Mouse (Mus musculus) CD4-positive helper T cell, adult 2 months (primary cell): Measurements from ENCODE around the gene Dph5.

Source experiments
- DNase-seq: peaks from one replicate; pipeline ENCODE4 v3.0.0-alpha.2; 2012; ENCODE audit warnings: low read depth, missing footprints, low spot score

Gene Dph5

GRCm38 (mm10) chr3:115892341-115892740 is 4.7 kb downstream of the Dph5 start:
- no peak for DNase-seq

- no peak for DNase-seq
Observed at GRCm38 (mm10) chr3:115893166-115893565, 5.5 kb downstream of the Dph5 start.

DNA sequence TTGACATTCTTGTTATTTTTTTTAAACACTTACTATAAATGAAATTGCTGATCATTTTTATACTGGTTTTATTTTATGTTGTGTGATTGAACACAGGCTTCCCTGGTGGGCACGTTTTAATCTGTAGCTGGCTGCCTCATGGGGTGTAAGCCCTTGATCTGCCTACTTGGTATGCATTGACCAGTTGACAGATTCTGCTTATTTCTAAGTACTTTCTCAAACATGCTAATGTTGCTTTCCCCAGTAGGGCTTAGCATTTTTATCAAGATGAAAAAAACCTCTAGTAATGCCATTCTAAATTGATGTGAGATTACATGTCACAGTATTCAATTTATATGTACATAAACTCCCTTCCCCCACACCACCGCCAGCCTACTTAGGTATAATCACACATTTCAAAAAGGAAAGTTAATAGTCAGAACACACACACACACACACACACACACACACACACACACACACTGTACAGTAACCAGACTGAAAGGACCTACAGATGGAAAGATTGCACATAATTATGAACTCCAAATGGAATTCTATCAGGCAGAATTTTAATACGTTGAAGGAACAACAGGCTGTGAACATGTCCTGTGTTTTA is 10.8 kb downstream of the Dph5 start:
- DNase-seq, result peak; percentile 21

DNA sequence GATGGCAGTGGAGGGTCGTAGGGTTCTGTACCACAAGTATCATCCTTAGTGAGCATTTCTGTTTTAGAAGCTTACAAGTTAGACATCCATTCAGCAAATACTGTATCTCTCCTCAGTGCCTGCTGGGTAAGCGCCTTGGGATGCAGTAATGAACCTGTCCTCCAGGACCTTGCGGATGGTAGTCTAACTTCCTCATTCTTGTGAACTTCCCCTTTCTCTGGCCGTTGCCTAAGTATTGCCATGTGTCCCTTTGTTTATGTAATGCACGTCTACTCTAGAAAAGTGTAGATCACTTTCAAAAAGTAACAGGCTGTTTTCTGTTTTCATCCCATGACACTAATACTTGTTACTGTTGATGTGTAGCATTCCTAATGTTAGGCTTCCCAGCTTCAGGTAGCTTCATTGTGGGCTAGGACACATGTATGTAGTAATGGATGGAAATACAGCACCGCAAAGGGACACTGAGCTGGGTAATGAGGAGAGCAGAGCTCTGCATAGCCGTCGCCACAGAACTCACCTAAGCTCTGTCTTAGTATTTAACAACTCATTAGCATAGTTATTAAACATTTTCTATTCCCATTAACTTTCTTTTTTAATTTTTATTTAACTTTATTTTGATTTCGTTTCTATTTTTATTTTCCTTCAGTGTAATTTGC is 14.8 kb downstream of the Dph5 start:
- DNase-seq, result no peak

- DNase-seq, result no peak
Observed at GRCm38 (mm10) chr3:115905067-115905466, 17.4 kb downstream of the Dph5 start.

DNA sequence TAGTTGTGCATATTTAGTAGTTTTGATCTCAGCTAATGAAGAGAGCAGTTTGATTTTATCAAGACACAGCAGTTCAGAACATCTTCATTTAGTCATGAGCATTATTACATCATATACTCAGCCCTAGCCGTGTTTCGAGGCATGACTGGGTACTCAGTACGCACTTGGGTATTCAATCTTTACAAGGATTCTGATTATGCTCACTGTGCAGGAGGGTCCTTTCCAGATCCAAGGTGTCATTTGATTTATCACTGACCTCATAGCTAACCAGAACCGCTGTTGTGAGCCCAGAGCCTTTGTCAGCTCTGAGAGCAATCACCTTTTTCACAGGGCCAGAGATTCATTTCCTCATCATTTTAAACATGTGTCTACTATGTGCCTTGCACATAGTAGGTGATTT is 17.9 kb downstream of the Dph5 start:
- no peak for DNase-seq

DNA sequence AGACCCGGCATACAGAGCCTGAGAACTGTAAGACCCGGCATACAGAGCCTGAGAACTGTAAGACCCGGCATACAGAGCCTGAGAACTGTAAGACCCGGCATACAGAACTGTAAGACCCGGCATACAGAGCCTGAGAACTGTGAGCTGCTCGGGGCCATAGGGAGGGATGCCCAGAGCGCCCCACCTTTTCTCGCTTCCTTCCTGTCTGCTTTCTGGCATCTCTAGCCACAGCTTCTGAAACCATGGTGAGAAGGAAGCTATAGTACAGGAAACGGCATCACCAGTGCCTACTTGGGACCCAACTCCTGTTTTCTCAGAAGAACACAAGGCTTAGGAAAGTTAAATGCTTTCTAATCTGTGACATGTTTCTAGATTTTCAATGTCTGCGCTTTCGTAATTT is 19.8 kb downstream of the Dph5 start:
- DNase-seq, result peak; percentile 54

DNA sequence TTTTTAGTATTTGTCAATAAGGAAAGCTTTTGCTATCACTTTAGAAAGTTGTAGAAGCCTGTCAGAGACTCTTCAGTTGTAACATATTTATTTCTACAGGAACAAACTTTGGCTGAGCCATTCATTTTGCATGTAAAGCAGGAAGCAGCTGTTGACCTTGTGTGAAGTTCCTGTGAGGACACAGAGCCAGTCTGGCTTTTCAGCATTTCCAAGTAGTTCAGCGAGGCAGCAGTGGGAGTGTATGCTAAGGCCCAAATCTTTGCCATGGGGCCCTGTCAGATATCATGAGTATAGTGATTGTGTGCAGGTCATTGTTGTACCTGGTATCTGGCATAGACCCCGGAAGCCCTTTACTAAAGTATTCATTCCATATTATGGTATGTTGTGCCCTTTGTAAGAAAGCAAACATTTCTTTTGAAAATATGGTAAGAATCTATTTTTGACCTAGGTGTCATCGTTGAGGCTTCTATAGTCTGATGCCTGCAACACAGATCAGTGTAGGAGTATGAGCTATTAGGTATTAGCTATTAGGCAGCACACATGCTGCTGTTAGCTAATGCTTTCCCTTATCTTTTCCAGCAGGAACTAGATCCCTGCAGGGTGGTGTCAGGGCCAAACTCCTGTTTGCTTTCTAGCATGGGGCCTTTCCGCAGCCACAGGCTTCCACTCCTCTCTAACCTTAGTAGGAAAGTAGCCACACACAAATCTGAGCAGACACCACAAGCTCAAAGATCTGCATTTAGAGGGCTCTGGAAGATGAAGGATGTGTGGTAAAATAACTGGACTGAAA is 37.0 kb downstream of the Dph5 start:
- DNase-seq, result no peak

- no peak for DNase-seq
Observed at GRCm38 (mm10) chr3:115926531-115926930, 38.9 kb downstream of the Dph5 start.

GRCm38 (mm10) chr3:115931701-115932100 is 44.1 kb downstream of the Dph5 start:
- no peak for DNase-seq

DNA sequence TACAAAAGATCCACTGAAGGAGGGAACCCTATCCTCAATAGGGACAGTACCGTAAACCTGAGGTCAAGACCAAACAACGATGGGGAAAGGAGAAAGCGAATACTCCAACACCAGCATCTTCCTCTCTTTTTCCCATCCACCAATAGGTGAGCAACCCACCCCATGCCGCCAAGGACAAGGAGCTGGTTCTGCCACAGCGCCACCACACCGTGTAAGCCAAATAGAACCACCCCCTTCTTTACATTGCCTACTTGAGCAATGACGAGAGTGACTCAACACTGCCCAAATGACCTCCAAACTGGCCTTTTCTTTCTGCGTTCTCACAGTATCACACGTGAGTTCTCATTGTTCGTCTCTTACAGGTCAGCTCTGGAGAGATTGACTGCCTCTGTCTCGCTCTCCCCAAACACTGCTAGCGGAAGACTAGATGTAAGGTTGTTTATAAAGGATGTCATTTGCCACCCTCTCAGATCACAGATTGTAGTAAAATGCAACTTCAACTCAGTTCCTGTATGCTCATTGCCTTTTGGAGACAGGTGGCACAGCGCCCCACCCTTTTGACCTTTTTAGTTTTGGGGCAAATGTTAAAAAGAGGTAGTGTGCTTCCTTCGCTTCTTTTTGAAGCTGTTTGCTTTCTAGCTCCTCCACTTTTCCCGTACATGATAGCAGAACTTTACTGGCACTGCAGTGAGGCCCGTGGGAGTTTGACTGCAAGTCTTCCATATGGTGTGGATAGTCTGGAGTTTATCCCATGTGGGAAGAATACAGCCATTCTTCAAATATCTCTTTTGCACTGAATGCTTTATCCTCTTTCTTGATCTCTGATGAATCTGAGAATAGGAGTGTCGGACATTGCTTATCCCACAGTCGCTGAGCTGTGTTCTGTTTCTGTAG is 45.9 kb downstream of the Dph5 start:
- DNase-seq, result peak; percentile 76

DNA sequence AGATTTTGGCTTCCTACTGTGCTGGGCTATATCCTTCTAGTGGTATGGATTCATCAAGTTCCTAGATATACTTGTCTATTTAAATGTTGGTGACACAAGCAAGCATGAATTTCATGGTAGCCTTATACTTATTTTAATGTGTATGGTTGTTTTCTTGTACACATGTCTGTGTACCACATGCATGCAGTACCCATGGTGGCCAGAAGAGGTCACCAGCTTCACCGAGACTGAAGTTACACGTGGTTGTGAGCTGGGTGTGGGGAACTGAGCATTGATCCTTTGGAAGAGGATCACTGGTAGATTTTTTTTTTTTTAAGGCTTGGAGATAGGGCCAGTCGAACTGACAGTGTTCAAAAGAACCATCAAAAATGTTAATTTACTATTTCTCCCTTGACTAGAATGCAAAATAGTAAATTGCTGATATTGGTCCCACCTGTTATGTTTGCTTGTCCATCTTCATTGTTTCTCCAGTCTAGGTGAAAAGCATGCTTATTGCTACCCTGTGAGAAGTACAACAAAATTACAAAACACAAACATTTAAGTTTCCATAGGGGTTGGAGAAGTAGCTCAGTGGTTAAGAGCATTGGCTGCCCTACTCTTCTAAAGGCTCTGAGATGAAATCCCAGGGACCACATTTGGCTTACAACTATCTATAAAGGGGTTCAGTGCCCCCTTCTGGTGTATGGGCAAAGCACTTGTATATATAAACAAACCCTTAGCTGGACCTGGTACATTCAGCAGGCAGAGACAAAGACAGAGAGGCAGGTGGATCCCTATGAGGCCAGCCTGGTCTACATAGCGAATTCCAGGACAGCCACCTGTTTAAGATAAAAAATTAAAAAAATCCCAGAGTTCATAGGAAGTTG is 49.3 kb downstream of the Dph5 start:
- peak; percentile 76 for DNase-seq

GRCm38 (mm10) chr3:115937807-115938206 is 50.2 kb downstream of the Dph5 start:
- no peak for DNase-seq

DNA sequence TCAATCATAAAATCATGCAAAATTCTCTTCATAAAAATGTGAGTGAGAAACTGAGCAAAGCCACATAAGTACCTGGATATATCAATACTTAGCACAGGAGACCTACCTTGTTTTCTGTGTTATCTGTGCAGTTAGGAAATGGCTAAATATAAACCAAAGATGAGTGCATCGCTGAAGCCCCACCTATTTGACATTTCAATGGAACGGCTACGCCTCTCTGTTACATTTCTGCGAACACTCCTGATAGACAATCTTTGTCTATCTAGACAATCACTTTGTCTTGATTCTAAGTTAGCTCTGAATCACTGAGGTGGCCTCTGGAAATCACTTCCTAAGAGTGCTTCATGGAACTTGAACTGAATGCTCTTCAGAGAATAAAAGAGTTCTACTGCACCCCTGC is 52.9 kb downstream of the Dph5 start:
- DNase-seq, result peak; percentile 27

DNA sequence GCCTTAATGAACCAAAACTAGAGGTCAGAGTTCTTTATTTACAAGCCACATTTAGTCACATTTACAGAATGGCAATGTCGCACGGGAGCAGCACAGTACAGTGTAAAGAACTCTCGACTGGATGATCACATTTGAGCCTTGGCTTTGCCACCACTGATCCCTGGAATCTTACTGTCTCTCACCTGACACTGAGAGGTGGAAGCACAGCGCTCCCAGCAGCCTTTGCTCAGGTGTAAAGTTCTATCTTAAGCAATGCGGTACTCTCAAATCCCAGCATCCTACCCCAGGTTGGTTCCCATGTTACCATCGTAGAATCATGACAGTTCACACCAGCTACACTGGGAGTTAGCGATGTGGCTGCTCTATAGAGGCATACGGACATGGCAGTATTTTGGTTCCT is 53.8 kb downstream of the Dph5 start:
- no peak for DNase-seq

GRCm38 (mm10) chr3:115944376-115944775 is 56.7 kb downstream of the Dph5 start:
- peak; percentile 50 for DNase-seq

GRCm38 (mm10) chr3:115946272-115946671 is 58.6 kb downstream of the Dph5 start:
- no peak for DNase-seq

GRCm38 (mm10) chr3:115949220-115949920 is 61.7 kb downstream of the Dph5 start:
- no peak for DNase-seq

- DNase-seq, result no peak
Observed at GRCm38 (mm10) chr3:115949921-115950877, 62.6 kb downstream of the Dph5 start.
